Mouse (Mus musculus) lung, postnatal 10 days (tissue): ENCODE measurements at regions not wholly inside any gene's neighbourhood (a gene's known extent, or its start where the extent isn't known, plus 50 kb on each side); places are given as distances from the start of the nearest gene placed in this dataset.
A peak's percentile ranks its signal among the peaks of the same experiment; 100 is the strongest.

Experiments used
- DNase-seq: peaks from one replicate; pipeline ENCODE4 v3.0.0; 2021

DNA sequence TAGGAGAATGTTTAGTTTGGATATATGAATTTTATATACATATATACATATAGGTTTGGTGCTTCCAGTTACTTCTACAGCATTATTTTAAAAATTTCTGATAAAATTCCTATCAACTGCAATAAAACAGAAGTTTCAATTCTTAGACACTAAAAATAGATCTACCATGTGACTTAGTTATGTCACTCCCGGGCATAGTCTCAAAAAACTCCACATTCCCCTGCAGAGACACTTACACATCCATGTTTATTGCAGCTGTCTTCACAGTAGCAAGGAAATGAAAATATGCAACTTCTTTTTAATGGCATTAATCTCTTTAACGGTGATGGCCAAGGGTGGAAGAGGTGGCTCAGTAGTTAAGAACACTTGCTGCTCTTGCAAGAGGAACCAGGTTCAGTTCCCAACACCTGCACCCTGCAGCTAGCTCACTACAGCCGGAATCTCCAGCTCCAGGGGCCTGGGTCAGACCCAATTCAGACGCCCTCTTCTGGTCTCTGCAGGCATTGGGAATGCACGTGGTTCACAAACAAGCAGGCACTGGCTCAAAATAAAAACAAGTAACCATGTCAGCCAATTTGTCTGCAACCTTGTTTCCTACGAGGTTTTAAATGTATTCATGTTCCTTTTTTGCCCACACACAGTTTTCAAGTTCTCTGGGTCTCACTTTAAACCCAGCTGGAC, 204.4 kb downstream of the Adra2a start:
- peak; percentile 42 for DNase-seq

- DNase-seq = no peak
These were observed 208.3 kb downstream of the Adra2a start for GRCm38 (mm10) chr19:54252145-54252664.

DNA sequence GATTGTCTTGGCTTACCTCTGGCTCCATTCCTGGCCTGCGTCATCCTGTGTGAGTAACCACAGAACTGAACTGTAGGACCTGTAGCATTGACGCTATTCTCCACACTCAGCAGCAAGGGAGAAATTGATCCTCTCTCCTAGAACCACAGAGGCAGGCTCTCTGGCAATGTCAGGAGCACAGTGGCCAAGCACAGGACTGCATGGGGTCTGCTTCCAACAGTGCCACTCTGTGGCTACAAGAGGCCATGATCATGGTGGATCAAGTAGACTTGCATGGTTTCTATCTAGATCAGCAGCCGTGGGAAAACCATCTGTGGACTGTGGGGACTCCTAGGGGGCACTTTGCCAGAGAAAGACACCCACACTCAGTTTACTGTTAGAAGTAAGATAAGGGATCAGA, 213.9 kb downstream of the Adra2a start:
- DNase-seq = no peak

DNA sequence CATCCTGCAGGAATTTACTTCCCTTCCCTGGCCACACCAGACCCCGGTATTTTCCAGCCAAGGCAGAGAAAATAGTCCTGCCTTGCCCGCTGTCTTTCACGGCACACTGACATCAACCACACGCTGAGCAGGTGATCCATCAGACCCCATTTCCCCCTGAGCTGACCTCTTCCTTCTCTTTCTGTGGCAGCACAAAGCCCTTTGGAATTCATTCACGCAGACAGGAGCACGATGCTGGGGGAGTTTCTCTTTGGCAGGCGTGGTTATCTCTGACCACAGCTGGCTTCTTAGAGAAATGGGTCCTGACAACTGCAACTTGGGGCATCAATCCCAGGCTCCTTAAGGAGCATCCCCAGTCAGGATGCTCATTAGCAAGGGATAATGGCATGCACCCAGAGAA, 215.2 kb downstream of the Adra2a start:
- DNase-seq = no peak

DNA sequence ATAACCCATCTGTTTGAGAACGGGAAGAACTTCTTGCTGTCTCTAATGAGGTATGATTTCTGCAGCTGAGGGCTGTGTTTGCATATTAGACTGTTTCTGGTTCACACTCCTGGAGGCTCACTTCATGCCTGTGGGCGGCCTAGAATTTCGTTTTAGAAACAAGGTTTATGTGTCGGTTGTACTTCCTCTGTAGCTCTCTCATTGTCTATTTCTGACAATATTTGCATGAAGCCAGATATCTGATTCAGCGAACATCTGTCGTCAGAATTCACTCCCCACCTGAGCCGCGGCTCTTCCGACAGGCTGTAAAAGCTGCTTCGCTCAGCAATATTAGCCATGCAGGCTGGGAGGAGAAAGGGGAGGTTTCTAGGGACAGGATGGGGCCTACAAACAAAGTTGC, 233.4 kb downstream of the Adra2a start:
- no peak for DNase-seq

DNA sequence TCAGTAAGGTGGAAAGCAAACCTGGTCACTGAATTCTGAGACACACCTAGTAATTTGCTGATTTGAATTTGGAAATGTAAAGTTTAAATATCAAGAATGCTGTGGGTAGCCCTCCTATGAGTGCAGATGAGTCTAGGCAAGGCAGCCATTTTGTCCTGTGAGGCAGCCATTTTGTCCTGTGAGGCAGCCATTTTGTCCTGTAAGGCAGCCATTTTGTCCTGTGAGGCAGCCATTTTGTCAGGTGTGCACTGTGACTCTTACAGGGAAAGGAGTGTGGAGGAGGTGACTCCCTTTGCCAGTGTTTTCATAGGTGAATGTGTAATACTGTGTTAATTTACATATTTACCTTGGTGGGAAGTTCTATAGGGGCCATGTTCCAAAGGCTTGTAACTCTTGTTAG, 241.5 kb downstream of the Adra2a start:
- no peak for DNase-seq

GRCm38 (mm10) chr19:54297663-54298388, 253.9 kb downstream of the Adra2a start:
- DNase-seq = no peak

GRCm38 (mm10) chr19:54311289-54311688, 267.3 kb downstream of the Adra2a start:
- no peak for DNase-seq

DNA sequence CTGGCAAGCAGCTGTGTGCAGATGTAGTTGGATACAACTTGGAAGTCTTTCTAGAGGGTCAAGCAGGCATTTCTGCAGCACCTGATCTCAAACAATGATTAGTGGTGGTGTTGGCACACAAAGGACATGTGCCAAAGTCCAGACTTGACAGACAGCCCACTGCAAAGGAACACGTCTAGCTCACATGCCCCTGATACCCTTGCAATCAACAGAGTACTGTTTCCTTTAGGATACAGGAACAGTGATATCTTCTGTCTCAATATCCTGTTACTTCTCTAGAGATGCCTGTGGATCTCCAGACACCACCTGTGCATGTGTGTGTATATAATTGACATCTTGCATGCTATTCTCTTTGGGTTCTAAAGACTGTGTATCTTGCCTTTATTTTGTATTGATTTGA, 267.8 kb downstream of the Adra2a start:
- no peak for DNase-seq

DNA sequence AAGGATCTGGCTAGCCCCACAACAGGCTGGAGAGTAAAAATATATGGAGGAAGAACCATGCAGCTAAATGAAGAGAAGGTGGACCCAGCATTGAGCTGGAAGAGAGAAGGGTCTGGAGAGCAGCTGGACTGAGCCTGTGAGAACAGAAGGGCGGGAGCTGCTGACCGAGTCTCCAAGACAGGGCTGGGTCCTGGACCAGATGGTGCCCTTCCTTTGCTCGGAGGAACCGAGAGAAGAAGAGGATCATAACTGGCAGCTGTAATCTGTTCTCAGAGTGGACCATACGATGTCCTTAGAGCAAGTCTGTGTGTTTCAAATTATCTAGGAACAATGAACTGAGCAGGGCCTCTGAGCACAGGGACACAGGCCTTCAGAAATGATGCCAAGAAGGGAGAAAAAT, 279.3 kb downstream of the Adra2a start:
- DNase-seq = no peak

DNA sequence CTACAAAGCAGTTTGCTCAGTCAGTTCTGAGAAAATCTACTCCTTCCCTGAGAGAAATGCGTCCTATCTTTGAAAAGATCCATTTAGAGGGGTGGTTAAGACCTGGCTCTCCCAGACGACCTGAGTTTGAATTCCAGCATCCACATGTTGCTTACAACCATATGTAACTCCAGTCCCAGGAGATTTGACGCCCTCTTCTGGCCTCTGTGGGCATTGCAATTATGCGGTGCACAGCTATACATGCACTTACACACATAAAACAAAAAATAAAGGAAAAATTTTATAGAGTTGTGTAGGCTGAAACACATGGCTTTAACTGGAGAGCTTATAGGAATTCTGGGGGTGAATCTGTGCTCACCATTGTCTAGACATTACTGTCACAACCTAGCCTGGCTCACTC, 281.0 kb downstream of the Adra2a start:
- DNase-seq = no peak

GRCm38 (mm10) chr19:54332140-54332539, 288.2 kb downstream of the Adra2a start:
- no peak for DNase-seq

- DNase-seq = no peak
These were observed 296.9 kb downstream of the Adra2a start for GRCm38 (mm10) chr19:54340778-54341291.

- DNase-seq = no peak
These were observed 315.8 kb downstream of the Adra2a start for GRCm38 (mm10) chr19:54359731-54360130.

DNA sequence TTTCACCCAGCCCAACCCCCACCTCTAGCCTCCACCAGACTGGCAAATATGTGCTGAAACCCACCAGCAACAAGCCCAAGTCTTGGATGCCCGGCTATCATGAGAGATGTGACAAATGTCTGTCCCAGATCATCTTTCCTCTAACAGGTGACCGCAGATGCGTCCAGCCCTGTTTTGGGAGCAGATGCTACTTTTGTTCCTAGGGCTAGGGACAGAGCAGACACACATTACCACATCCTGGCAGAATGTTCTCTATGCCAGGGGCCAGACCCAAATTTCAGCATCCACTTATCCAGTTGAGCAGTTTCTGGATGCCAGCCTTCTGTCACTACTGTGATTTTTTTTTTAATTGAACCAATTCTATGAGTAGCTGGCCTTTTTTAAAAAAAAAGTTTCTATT, 316.7 kb downstream of the Adra2a start:
- no peak for DNase-seq

GRCm38 (mm10) chr19:54385101-54385500, 341.1 kb downstream of the Adra2a start:
- DNase-seq = no peak

GRCm38 (mm10) chr19:54391406-54391805, 347.5 kb downstream of the Adra2a start:
- DNase-seq = no peak

- DNase-seq = peak; percentile 11
These were observed 355.7 kb downstream of the Adra2a start for GRCm38 (mm10) chr19:54399651-54400050.

DNA sequence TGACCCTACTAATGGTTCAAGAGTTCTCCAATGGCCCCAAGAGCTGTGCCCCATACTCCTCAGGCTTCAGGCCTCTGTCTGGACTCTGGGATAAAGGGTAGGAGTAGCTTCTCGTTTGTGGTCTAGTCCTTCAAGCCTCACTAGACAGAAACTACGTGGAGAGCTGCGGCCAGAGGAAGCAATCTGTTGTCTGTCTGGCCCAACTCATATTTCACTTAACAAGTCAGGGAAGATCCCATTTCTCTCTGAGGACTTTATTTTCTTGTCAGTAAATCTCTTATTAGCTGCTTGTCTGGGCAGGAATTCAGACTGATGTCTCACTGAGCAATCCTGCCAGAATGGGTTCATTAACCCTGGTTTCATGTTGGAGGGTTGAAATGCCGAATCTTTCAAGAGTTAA, 364.0 kb downstream of the Adra2a start:
- peak; percentile 6 for DNase-seq

DNA sequence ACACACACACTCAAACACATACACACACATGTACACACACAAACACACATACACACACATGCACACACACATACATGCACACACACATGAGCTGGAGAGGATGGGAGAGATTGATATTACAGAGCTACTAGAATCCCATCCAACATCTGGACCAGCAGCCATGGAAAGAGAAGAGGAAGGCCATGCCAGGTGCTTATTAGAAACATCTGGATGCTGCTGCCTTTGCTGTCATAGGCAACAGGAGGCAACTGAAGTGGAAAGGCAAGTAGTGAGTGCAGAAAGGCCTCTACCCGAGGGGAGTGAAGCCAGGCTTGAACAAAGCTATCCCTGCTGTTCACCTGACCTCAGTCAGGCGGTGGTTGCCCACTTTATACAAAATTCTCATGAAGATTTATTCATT, 385.1 kb downstream of the Adra2a start:
- no peak for DNase-seq

DNA sequence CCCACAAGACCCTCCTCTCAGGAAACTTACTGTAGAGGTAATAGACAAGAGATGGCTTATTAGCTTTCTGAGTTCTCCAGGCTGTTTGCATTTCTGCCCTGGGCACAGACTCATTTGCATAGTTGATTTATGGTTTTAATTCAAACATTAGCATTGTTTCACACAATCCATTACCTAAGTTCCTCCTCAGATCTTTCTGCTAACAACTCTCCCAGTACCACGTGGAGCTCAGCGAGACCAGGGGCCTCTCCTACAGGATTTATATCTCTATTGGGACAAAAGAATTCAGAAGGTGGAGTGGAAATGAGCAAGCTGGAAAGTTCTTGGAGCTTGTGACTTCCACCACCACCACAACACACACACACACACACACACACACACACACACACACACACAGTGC, 396.8 kb downstream of the Adra2a start:
- no peak for DNase-seq

DNA sequence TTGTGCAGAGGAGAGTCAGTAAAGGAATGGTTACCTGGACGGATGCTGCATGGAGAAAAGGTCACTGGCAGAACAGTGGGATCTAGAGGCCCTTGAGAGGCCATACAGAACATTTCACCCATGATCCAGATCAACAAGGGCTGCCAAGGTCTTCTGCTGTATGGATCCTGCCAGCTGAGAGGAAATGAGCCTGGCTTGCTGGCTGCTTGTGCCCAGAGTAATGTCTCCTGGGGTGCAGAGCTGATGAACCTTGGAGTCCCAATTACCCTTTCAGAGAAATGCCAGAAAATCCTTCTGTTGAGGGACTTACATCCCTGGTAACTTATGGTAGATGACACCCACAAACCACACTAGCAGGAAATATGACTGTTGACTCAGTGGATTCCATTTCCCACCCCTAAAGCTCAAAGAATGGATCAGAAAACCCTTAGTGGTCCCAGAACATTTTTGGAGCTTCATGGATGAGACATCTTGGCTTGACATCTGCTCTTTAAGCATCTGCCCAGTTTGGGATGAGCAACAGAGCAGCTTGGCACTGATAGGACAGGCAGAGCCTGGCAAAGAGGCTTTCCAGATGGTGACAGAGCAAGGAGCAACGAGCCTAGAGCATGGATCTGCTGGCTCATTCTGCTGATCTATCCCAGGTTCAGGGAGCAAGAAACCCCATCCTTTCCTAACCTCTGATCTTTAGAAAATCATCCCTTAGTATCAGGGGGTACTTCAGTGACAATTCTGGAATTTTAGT, 416.6 kb downstream of the Adra2a start:
- no peak for DNase-seq

DNA sequence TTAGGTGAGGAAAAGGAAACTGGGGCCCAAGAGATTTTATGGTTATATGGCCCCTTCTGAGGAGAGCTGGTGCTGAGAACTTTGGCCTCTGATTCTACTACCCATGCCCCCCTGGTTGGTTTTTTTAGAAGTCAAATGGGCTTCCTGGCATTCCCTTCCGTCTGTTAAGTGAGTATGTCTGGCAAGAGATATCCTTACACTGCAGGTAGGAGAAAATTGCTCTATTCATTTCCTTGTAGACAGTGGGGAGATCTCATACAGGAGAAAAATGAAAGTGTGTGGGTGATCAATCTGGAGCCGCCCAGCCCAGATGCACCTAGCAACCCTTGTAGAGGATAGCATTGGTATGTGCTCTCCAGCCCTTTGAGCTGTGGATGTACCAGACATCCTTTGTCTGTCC, 418.5 kb downstream of the Adra2a start:
- no peak for DNase-seq

DNA sequence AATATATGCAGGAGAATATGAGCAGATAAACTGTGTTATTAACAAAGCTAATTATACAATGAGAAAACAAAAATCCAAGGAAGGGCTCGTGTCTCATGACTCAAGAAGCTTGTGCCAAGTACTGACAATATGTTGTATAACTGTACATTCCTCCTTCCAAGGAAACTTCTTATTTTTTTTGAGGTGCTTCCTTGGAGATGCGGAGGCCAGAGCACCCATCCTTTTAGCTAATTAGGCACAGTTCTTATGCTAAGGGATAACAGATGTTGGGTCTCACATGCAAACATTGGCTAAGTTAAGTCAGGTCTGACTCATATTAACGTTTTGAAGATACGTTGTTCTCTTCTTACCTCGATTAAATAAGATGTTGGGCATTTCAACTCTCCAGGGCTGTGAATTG, 426.1 kb downstream of the Adra2a start:
- no peak for DNase-seq
